Mouse (Mus musculus) lung, postnatal 14 days (tissue): Measurements from ENCODE around the gene E2f8.

Experiments used
- DNase-seq: peaks from one replicate; pipeline ENCODE4 v3.0.0; 2021

Gene E2f8

DNA sequence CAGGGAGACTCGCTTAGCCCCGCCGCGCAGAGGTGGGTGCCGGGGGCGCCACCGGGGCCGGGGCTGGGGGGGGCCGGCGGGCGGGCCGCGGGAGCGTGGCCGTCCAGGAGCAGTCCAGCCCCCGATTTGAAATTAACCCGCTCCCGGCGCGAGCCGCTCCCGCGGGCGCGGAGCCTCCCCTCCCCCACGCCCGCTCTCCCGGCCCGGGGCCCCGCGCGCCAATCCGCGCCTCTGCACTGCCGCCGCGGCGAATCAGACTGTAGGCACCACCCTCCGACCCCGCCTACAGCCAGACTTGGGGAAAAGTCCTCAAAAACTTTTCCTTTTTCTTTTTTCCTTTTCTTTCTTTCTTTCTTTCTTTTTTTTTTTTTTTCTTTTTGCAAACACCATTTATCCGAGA is at the start of gene E2f8:
E2f8 (minus strand) TSS at position 111 of the 400 bp plus-strand sequence.
- peak; percentile 75 for DNase-seq

GRCm38 (mm10) chr7:48930399-48930798 is 49.0 kb upstream of the E2f8 start:
- no peak for DNase-seq

DNA sequence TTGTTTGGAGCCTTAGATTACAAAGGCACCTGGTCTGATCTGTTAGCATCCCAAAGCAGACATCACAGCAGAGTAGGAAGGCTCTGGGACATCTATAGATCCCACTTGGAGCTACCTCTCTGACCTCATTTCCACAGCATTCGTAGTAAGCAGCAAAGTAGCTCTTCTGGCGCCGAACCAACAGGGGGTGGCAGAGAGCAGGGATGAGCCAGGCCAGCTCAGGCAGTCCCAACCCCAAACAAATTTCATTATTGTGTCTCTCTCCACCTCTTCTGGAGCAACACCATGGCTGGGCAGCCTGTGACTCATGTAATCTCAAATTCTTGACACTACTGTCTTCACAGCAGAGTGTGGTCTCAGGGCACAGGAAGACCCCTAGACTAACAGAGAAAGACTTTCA is 47.0 kb upstream of the E2f8 start:
- peak; percentile 80 for DNase-seq

DNA sequence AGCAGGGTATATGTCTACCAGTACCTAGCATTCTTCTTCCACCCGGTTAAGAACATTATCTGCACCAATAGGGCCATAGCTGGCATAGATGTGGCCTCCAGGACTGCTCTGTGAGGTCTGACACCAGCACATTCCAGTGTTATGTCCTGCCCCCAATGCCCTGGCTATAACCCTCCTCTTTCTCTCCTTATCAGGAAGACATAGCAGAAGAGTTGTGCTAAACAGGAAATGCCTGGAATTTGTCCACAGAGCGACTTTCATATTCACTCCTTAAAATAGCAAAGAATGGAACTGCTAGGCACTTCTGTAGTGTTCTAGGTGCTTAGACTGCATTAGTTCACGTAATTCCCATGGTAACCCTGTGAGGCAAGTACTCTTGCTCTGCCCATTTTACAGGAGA is 43.8 kb upstream of the E2f8 start:
- DNase-seq: peak; percentile 17

DNA sequence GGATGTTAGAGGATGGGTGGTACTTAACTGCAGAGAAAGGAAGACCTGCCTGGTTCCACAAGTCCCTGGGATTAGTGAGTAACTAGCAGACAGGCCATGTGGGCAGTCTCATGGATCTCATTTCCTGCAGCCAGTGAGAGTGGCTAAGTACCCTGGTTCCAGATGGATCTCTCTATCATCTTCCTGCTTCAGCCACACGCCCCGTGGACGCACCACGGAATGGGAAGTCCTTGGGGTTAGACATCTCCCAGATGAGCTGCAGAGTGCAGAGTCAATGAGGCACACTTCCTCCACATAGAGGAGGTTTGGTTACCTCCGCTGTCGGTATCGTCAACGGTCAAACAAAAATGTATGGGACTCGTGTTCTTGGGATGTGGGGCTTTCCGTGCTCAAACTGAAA is 42.2 kb upstream of the E2f8 start:
- DNase-seq: no peak

DNA sequence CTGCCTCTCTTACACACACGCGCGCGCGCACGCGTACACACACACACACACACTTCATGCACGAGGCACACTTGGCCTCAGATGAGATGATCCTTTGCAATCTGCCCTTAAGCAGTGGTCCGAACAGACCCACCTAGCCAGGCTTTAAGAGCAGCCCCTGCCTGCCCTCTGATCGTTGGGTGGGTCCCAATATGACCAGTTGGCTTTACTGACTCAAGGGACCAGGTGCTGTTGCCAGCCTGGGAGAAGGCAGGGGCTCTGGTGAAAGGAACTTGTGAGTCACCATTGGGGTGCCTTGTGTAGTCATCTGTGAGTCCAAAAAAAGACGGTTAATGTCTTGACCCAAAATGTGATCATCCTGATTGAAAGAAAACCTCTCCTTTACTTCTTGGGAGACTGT is 37.0 kb upstream of the E2f8 start:
- DNase-seq: no peak

GRCm38 (mm10) chr7:48917988-48918387 is 36.6 kb upstream of the E2f8 start:
- DNase-seq: no peak

- DNase-seq: no peak
Measured at GRCm38 (mm10) chr7:48917463-48917862, 36.1 kb upstream of the E2f8 start.

DNA sequence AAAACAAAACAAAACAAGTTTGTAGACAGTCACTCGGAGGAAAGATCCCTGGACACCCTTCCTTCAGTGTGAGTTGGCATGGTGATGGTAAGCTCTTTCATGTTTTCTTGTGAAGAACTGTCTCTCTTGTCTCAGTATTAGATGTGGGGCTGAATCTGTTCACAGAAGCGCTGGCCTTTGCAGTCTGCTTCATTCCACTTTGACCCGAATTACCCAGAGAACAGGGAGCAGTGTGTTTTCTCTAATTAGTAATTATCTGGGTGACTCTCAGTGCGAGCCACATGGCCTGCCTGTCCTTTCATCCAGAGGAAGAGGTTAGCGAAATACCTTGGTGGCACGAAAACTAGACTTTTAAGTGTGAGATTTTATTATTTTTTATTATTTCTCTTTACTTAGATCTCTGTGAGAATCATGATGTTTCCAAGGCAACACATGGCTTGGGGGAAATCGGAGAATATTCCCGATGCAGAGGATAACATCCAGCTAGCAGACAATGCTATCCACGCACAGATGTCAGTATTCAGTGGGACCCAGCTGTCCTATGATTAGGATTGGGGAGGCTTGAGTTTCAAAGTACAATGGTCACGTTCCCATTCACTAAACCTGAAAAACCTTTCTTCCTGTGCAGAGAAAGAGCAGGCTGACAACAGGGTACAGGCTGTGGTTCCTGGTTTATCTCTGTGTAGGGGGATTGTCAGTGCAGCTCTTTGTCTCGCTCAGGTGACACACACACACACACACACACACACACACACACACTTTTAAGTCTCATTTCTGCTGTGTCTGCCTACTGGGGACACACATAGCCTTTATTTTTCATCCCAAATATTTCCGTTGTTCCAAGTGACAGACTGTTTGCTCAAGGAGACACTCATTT is 33.5 kb upstream of the E2f8 start:
- no peak for DNase-seq

GRCm38 (mm10) chr7:48911146-48911545 is 29.8 kb upstream of the E2f8 start:
- no peak for DNase-seq

DNA sequence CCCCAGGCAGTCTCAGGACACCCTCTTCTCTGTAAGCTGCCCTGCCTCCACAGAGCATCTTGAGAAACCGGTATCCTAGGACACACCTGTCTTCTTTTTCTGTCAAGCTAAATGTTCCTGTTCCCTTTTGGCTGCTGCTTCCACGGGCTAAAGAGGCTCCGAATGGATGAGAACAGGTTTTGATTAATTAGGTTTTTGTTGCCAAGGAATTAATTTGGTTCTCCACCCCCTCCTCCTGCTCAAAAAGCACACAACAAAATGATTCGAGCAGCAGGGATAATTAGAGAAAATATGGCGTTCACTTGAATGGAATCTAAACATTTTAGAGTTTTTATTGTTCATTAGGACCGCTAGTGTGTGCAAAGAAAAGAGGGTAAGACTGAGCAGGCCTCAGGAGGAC is 28.9 kb upstream of the E2f8 start:
- DNase-seq: no peak

- no peak for DNase-seq
Measured at GRCm38 (mm10) chr7:48909342-48909671, 27.9 kb upstream of the E2f8 start.

GRCm38 (mm10) chr7:48908521-48909341 is 27.3 kb upstream of the E2f8 start, which contains the start of gene Nav2:
Gene Nav2 (plus strand): TSS chr7:48908716.
- no peak for DNase-seq

- DNase-seq: no peak
Measured at GRCm38 (mm10) chr7:48902454-48902853, 21.1 kb upstream of the E2f8 start.

DNA sequence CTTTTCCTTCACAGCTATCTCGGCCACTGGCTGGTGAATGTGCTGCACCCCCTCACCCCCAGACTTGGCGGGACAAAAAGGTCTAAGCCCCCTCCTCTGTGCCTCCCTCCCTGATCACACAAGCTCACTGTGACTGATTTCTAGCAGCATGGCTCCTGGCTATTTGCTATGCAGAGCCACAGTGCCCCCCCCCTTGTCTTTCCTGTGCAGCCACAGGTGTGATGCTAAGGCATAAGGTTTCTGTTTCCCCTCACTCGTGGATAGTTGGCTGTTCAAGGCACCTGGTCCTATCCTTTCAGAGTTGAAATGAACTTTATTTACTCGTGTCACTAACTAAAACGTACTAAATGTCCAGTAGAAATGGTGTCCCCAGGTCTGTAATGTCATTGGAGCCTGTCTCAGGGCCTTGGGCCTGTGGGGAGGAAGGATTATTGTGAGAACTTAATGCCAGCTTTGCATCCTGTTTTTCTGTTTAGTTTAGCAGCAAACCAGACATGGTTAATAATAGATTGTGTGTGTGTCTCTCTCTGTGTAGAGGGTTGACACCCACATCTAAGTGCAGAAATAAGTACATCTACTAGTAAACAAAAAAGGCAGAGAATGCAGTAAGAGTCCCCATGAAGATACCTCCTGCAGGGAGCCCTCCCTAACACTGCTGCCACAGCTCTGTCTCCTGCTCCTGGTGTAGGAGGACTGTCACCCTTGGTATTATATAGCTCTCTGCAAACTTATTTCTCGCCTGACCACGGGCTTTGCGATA is 19.2 kb upstream of the E2f8 start:
- no peak for DNase-seq

- DNase-seq: no peak
Measured at GRCm38 (mm10) chr7:48898416-48898815, 17.0 kb upstream of the E2f8 start.

DNA sequence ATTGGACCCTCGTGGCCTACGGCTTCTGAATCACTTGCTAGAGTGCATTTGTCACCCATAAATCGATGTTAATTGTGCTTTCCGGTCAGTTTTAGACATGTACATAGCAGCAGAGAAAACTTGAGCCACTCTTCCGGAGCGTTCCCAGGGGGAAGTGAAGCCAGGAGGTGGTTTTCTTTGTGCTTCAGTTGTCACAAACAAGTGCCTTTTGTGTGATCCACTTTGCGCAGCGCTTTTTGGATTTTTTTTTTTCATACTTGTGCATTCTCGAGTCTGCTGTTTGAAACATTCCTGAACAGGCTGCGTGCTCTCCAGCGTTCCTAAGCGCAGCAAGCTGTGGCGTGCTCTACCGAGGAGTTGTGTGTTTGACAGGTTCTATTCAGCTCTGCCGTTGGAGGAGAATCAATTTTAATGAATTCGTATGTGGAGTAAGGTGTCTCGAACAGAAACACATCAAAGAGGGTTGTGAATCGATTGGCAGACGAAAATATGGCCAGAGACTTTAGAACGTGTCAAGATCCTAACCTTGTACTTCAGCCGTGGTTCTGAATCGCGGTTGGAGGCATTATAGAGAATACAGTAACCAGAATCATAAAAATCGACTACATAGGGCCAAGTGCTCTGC is 16.3 kb upstream of the E2f8 start:
- no peak for DNase-seq

GRCm38 (mm10) chr7:48896051-48896450 is 14.7 kb upstream of the E2f8 start:
- DNase-seq: no peak

DNA sequence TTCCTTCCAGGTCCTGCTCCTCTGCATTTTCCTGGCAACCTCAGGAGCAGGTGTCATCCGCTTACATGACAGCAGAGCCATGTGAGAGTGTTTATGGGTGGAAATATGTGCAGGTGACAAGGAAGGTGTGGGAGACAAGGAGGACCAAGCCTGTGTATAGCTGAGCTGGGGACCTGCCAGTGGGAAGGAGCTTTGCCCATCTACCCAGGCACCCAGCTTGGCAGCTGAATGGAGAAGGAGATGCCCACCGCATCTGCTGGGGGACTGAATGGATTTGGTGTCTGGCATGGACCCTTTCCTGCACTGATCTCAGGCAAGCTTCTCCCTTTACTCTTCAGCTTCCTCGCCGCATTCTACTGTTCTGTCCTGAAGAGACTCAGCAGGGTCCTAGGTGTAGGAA is 14.1 kb upstream of the E2f8 start:
- no peak for DNase-seq

- DNase-seq: no peak
Measured at GRCm38 (mm10) chr7:48894763-48895162, 13.4 kb upstream of the E2f8 start.

GRCm38 (mm10) chr7:48894152-48894551 is 12.8 kb upstream of the E2f8 start:
- peak; percentile 78 for DNase-seq

- DNase-seq: no peak
Measured at GRCm38 (mm10) chr7:48893093-48893492, 11.7 kb upstream of the E2f8 start.

GRCm38 (mm10) chr7:48891029-48891428 is 9.6 kb upstream of the E2f8 start:
- no peak for DNase-seq
